Mouse (Mus musculus): ENCODE results near the gene Vmn1r183. TPM values are rescaled to one million over a fixed set of nuclear protein-coding genes. Genes with fewer than 3 reads are reported as not detected.

Vmn1r183 gene
- not detected for polyA plus RNA-seq (2014; fragmentation: Illumina TruSeq; extraction: RNeasy Lipid Tissue Mini Kit (QIAGEN cat#74804); ENCODE audit: low read depth, low replicate concordance)

GRCm38 (mm10) chr7:24052660-24053304 lies at the start of gene Vmn1r183:
Gene Vmn1r183 (plus strand): TSS chr7:24053254.

GRCm38 (mm10) chr7:24081634-24082431 lies 28.8 kb downstream of the Vmn1r183 start, which contains the start of gene Zfp180:
Gene Zfp180 (plus strand): TSS chr7:24081924.

GRCm38 (mm10) chr7:24112156-24112856 lies 59.3 kb downstream of the Vmn1r183 start, which contains the start of gene Zfp112:
Gene Zfp112 (plus strand): TSS chr7:24112314.

Other genes starting within 250 kb of the Vmn1r183 start
- not detected for gene Vmn1r175, start 242.6 kb upstream of the Vmn1r183 start, polyA plus RNA-seq (2014; fragmentation: Illumina TruSeq; extraction: RNeasy Lipid Tissue Mini Kit (QIAGEN cat#74804); ENCODE audit: low read depth, low replicate concordance)
- not detected for gene Vmn1r176, start 215.9 kb upstream of the Vmn1r183 start, polyA plus RNA-seq (2014; fragmentation: Illumina TruSeq; extraction: RNeasy Lipid Tissue Mini Kit (QIAGEN cat#74804); ENCODE audit: low read depth, low replicate concordance)
- not detected for gene Vmn1r177, start 186.8 kb upstream of the Vmn1r183 start, polyA plus RNA-seq (2014; fragmentation: Illumina TruSeq; extraction: RNeasy Lipid Tissue Mini Kit (QIAGEN cat#74804); ENCODE audit: low read depth, low replicate concordance)
- not detected for gene Vmn1r178, start 161.2 kb upstream of the Vmn1r183 start, polyA plus RNA-seq (2014; fragmentation: Illumina TruSeq; extraction: RNeasy Lipid Tissue Mini Kit (QIAGEN cat#74804); ENCODE audit: low read depth, low replicate concordance)
- not detected for gene Vmn1r179, start 126.3 kb upstream of the Vmn1r183 start, polyA plus RNA-seq (2014; fragmentation: Illumina TruSeq; extraction: RNeasy Lipid Tissue Mini Kit (QIAGEN cat#74804); ENCODE audit: low read depth, low replicate concordance)
- gene Vmn1r180, start 102.6 kb upstream of the Vmn1r183 start, polyA plus RNA-seq (2014; fragmentation: Illumina TruSeq; extraction: RNeasy Lipid Tissue Mini Kit (QIAGEN cat#74804); ENCODE audit: low read depth, low replicate concordance), result not detected
- not detected for gene Vmn1r181, start 78.6 kb upstream of the Vmn1r183 start, polyA plus RNA-seq (2014; fragmentation: Illumina TruSeq; extraction: RNeasy Lipid Tissue Mini Kit (QIAGEN cat#74804); ENCODE audit: low read depth, low replicate concordance)
- gene V1rd19, start 51.6 kb upstream of the Vmn1r183 start, polyA plus RNA-seq (2014; fragmentation: Illumina TruSeq; extraction: RNeasy Lipid Tissue Mini Kit (QIAGEN cat#74804); ENCODE audit: low read depth, low replicate concordance), result not detected
- gene Zfp180, start 28.7 kb downstream of the Vmn1r183 start, polyA plus RNA-seq (2014; fragmentation: Illumina TruSeq; extraction: RNeasy Lipid Tissue Mini Kit (QIAGEN cat#74804); ENCODE audit: low read depth, low replicate concordance), result 15.8 TPM
- gene Zfp112, start 59.1 kb downstream of the Vmn1r183 start, polyA plus RNA-seq (2014; fragmentation: Illumina TruSeq; extraction: RNeasy Lipid Tissue Mini Kit (QIAGEN cat#74804); ENCODE audit: low read depth, low replicate concordance), result 4.6 TPM
- gene Zfp235, start 80.9 kb downstream of the Vmn1r183 start, polyA plus RNA-seq (2014; fragmentation: Illumina TruSeq; extraction: RNeasy Lipid Tissue Mini Kit (QIAGEN cat#74804); ENCODE audit: low read depth, low replicate concordance), result 4.2 TPM
- gene Zfp114, start 121.8 kb downstream of the Vmn1r183 start, polyA plus RNA-seq (2014; fragmentation: Illumina TruSeq; extraction: RNeasy Lipid Tissue Mini Kit (QIAGEN cat#74804); ENCODE audit: low read depth, low replicate concordance), result 0.13 TPM
- gene Zfp111, start 158.2 kb downstream of the Vmn1r183 start, polyA plus RNA-seq (2014; fragmentation: Illumina TruSeq; extraction: RNeasy Lipid Tissue Mini Kit (QIAGEN cat#74804); ENCODE audit: low read depth, low replicate concordance), result 4.3 TPM
- gene Zfp109, start 184.3 kb downstream of the Vmn1r183 start, polyA plus RNA-seq (2014; fragmentation: Illumina TruSeq; extraction: RNeasy Lipid Tissue Mini Kit (QIAGEN cat#74804); ENCODE audit: low read depth, low replicate concordance), result 2.0 TPM
- gene Zfp108, start 201.5 kb downstream of the Vmn1r183 start, polyA plus RNA-seq (2014; fragmentation: Illumina TruSeq; extraction: RNeasy Lipid Tissue Mini Kit (QIAGEN cat#74804); ENCODE audit: low read depth, low replicate concordance), result 2.1 TPM
- gene Zfp93, start 217.2 kb downstream of the Vmn1r183 start, polyA plus RNA-seq (2014; fragmentation: Illumina TruSeq; extraction: RNeasy Lipid Tissue Mini Kit (QIAGEN cat#74804); ENCODE audit: low read depth, low replicate concordance), result 4.3 TPM
- gene Zfp61, start 248.0 kb downstream of the Vmn1r183 start, polyA plus RNA-seq (2014; fragmentation: Illumina TruSeq; extraction: RNeasy Lipid Tissue Mini Kit (QIAGEN cat#74804); ENCODE audit: low read depth, low replicate concordance), result 3.4 TPM

All from heart, adult 10 weeks (tissue).